Mouse (Mus musculus) megakaryocyte-erythroid progenitor cell, adult 5-6 weeks (primary cell): ENCODE results near the gene Polq. TPM values are rescaled to one million over a fixed set of nuclear protein-coding genes. Genes with fewer than 3 reads are reported as not detected.
"Not testable (repeated sequence)": the region's sequence is repeated elsewhere in the genome, so short reads cannot be mapped to it uniquely, and the experiment has no call there.

ENCODE experiments used
- ATAC-seq: replicated peaks from 2 replicates; pipeline ENCODE4 v1.8.0; 2016; ENCODE audit warnings: mild to moderate bottlenecking, inconsistent platforms; ENCODE audit not compliant: severe bottlenecking, poor library complexity, low FRiP score, low TSS enrichment
- total RNA-seq, 2 experiments: library from RNA; stranded (forward) in 1 of 2; stranded (reverse) in 1 of 2; fragments of 200-1000, 215-1000 nt in 1 of 2; fragments of >200 nt in 1 of 2; fragmentation: Nextera tagmentation in 1 of 2; gene quantifications; 2 replicates each; pipeline ENCODE4 v1.2.3; 2014 to 2017

Polq gene
- total RNA-seq, 2 experiments from 2014 or later: 36.1 to 56.2 TPM

- peak; percentile 34; the same call in 1 of the 2 replicates for ATAC-seq
Measured at GRCm38 (mm10) chr16:37072354-37072753, 60.8 kb downstream of the Polq start.

- ATAC-seq: no peak
Measured at GRCm38 (mm10) chr16:37089648-37090047, 78.1 kb downstream of the Polq start.

- no peak for ATAC-seq
Measured at GRCm38 (mm10) chr16:37094169-37094833, 82.7 kb downstream of the Polq start.

- ATAC-seq: no peak
Measured at GRCm38 (mm10) chr16:37108763-37109162, 97.2 kb downstream of the Polq start.

- peak; percentile 83 for ATAC-seq
Measured at GRCm38 (mm10) chr16:37109285-37109684, 97.7 kb downstream of the Polq start.

- ATAC-seq: not testable (repeated sequence)
Measured at GRCm38 (mm10) chr16:37125190-37125589, 113.6 kb downstream of the Polq start.

Other genes with a start within 250 kb of the Polq start
- 18.1 and 27.1 TPM in 2 replicates for gene Slc15a2, start 226.8 kb upstream of the Polq start, total RNA-seq (2014; fragmentation: Nextera tagmentation)
- gene Slc15a2, start 226.8 kb upstream of the Polq start, total RNA-seq (2017): 13.7 and 28.6 TPM in 2 replicates
- 4.6 and 19.2 TPM in 2 replicates for gene Iqcb1, start 183.4 kb upstream of the Polq start, total RNA-seq (2014; fragmentation: Nextera tagmentation)
- 14.6 and 25.7 TPM in 2 replicates for gene Iqcb1, start 183.4 kb upstream of the Polq start, total RNA-seq (2017)
- 0.17 TPM in 1 of 2 replicates, not detected in the other for gene Eaf2, start 136.8 kb upstream of the Polq start, total RNA-seq (2014; fragmentation: Nextera tagmentation)
- 4.3 TPM in 1 of 2 replicates, not detected in the other for gene Eaf2, start 136.8 kb upstream of the Polq start, total RNA-seq (2017)
- gene Golgb1, start 136.6 kb upstream of the Polq start, total RNA-seq (2014; fragmentation: Nextera tagmentation): 16.7 and 30.8 TPM in 2 replicates
- gene Golgb1, start 136.6 kb upstream of the Polq start, total RNA-seq (2017): 32.3 and 32.9 TPM in 2 replicates
- gene Hcls1, start 76.8 kb upstream of the Polq start, total RNA-seq (2014; fragmentation: Nextera tagmentation): 31.7 and 39.9 TPM in 2 replicates
- 66.9 and 104 TPM in 2 replicates for gene Hcls1, start 76.8 kb upstream of the Polq start, total RNA-seq (2017)
- gene Fbxo40, start 21.3 kb upstream of the Polq start, total RNA-seq (2014; fragmentation: Nextera tagmentation): 0.66 TPM in 1 of 2 replicates, not detected in the other
- gene Fbxo40, start 21.3 kb upstream of the Polq start, total RNA-seq (2017): 1.1 and 1.6 TPM in 2 replicates